Mouse (Mus musculus): ENCODE results near the gene Ap3b1. TPM values are rescaled to one million over a fixed set of nuclear protein-coding genes. Genes with fewer than 3 reads are reported as not detected.

Ap3b1 gene
- polyA plus RNA-seq, 1 experiment: 29.2 TPM

DNA sequence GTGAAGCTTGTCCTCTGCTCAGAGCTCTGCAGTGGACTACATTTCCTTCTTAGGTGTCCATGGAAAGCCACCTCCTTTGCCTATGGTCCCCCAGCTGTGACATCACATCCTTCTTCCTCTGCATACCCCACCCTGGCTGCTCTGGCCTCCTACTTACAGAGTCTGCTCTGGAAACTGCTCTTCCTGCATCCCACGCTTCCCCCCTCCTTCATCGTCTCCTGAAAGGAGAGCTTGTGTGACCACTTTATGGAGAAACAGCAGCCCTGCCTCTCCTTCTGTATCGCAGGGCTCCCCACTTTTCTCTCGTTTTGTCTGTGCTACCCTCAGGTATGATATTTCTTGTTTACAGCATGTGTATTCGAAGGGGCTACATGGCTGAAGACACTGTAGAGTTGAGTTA is 33.5 kb downstream of the Ap3b1 start:
- 81% methylated on average over 5 of the region's 5 CpGs for WGBS
- H3K4me1 ChIP-seq (ENCODE audit: control insufficient read depth, insufficient read depth, low read length): peaks cover 6% of the 10 kb centered on the region; the same call in 1 of the 2 replicates
- no peak for DNase-seq
- no peak for TF ChIP-seq POLR2A (IDR thresholded peaks at IDR 0.05; ENCODE audit: borderline replicate concordance, extremely low read depth, low read depth, low read length)
- TF ChIP-seq CTCF (IDR thresholded peaks at IDR 0.05; ENCODE audit: insufficient read depth, low read length): no peak
- H3K4me3 ChIP-seq (replicated peaks; ENCODE audit: extremely low read depth, low read depth, low read length): no peak overlapping the region

DNA sequence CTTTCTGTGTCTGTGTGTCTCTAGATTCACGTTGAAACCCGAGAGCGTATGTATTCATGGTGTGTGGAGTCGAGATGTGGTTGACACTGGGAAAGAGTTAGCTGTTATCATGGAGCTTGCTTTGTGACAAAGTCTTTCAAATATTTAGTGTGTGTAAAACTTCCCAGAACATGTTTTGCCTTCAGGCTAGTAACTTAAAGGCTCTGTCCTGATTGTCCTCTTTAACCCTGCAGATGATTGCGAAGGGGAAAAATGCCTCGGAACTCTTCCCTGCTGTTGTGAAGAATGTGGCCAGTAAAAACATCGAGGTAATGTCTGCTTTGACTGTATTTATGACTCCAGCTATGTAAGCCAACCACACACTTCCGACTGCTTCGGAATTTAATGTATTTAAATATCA is 35.7 kb downstream of the Ap3b1 start:
- no peak for DNase-seq
- H3K4me1 ChIP-seq (ENCODE audit: control insufficient read depth, insufficient read depth, low read length): peaks cover 1% of the 10 kb centered on the region; the same call in 1 of the 2 replicates
- TF ChIP-seq CTCF (IDR thresholded peaks at IDR 0.05; ENCODE audit: insufficient read depth, low read length) (no peak), POLR2A (IDR thresholded peaks at IDR 0.05; ENCODE audit: borderline replicate concordance, extremely low read depth, low read depth, low read length) (no peak)
- 77% methylated on average over 9 of the region's 9 CpGs for WGBS
- H3K4me3 ChIP-seq (replicated peaks; ENCODE audit: extremely low read depth, low read depth, low read length): no peak overlapping the region

GRCm38 (mm10) chr13:94395763-94396162 is 37.0 kb downstream of the Ap3b1 start:
- Histone ChIP-seq H3K4me1 (ENCODE audit: control insufficient read depth, insufficient read depth, low read length) (no peaks in the 10 kb centered on the region), H3K4me3 (replicated peaks; ENCODE audit: extremely low read depth, low read depth, low read length) (no peak overlapping the region)
- DNase-seq: no peak
- 80% methylated on average over 8 of the region's 8 CpGs for WGBS
- no peak for TF ChIP-seq CTCF (IDR thresholded peaks at IDR 0.05; ENCODE audit: insufficient read depth, low read length)
- TF ChIP-seq POLR2A (IDR thresholded peaks at IDR 0.05; ENCODE audit: borderline replicate concordance, extremely low read depth, low read depth, low read length): no peak

DNA sequence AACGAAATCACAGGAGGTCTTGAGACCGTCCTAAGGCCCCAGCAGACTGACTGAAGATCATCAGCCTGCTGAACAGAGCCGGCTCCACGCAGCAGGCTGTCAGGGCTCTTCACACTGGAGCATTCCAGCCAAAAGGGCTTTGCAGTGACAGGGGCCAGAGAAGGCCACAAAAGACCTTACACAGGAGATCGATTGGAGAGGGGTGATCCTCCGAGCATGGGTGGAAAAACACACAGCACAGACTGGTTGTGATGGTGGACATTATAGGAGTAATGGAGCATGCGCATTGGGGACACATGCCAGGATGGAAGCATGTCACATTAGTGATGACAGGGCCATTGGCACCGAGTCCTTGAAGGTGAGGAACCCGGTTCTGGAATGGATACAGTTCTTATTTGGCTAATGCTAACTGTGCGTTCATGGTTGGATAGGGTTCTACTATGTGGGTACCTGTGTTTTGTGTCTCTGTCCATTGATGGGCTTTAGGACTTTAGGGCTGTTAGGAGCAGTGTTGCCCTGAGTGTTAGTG is 37.7 kb downstream of the Ap3b1 start:
- 89% methylated on average over 10 of the region's 10 CpGs for WGBS
- TF ChIP-seq CTCF (IDR thresholded peaks at IDR 0.05; ENCODE audit: insufficient read depth, low read length) (no peak), POLR2A (IDR thresholded peaks at IDR 0.05; ENCODE audit: borderline replicate concordance, extremely low read depth, low read depth, low read length) (no peak)
- Histone ChIP-seq H3K4me3 (replicated peaks; ENCODE audit: extremely low read depth, low read depth, low read length) (no peak overlapping the region), H3K4me1 (ENCODE audit: control insufficient read depth, insufficient read depth, low read length) (no peaks in the 10 kb centered on the region)
- no peak for DNase-seq

DNA sequence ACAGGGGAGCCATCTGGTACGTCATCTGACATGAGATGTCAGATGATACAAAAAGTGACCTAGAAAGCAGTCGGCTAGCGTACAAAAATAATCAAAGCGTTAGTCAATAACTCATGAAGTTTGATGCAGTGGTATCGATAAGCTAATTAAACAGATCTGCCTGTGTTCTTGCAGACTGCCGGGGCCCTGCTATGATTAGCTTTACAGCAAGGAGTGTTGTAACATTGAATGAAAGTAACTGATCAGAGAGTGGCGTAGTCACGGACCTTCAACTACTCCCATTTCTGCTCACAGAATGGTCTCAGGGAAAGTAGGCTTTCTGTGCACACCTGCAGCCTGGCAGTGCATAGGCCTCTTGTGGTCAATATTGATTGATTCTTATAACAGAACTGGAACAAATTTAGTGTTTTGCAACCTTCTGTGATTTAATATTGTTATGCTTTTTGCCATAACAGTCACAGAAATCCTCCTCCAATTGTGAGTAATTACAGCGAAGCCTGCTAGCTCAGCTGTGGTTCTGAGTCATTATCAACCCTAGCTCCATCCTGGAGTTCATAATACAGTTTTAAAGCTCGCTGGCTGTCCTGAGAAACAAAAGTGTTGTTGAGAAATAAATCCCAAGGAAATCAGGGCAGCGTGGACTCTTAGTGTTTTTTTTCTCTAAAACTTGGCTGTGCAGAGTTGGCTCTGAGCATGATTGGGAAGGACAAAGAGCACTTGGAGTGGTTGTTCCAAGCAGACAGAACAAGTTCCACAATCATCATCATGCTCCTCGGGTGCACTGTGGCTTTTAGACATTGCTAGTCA is 40.0 kb downstream of the Ap3b1 start:
- TF ChIP-seq POLR2A (IDR thresholded peaks at IDR 0.05; ENCODE audit: borderline replicate concordance, extremely low read depth, low read depth, low read length) (no peak), CTCF (IDR thresholded peaks at IDR 0.05; ENCODE audit: insufficient read depth, low read length) (no peak)
- WGBS: 78% methylated on average over 12 of the region's 12 CpGs
- no peaks in the 10 kb centered on the region for H3K4me1 ChIP-seq (ENCODE audit: control insufficient read depth, insufficient read depth, low read length)
- no peak overlapping the region for H3K4me3 ChIP-seq (replicated peaks; ENCODE audit: extremely low read depth, low read depth, low read length)
- no peak for DNase-seq

DNA sequence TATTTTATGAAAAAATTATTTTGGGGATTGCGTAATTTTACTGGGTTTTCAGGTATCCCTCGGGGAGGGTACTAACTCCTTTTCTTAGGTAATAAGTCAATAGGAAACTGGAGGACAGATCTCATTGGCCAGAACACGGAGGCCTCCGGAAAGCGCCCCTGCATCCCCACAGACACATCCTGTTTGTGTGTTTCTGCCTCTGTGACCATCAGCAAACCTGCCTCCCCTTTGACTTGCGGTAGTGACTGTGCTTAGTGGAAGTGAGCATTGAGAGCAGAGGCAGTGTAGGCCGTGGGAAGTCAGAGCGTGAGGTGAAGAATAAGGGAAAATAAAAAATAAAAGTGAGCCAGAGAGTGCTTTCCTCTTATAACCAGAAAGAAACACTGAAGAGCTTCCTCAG is 41.7 kb downstream of the Ap3b1 start:
- Histone ChIP-seq H3K4me3 (replicated peaks; ENCODE audit: extremely low read depth, low read depth, low read length) (no peak overlapping the region), H3K4me1 (ENCODE audit: control insufficient read depth, insufficient read depth, low read length) (no peaks in the 10 kb centered on the region)
- 66% methylated on average over 8 of the region's 8 CpGs for WGBS
- DNase-seq: no peak
- TF ChIP-seq POLR2A (IDR thresholded peaks at IDR 0.05; ENCODE audit: borderline replicate concordance, extremely low read depth, low read depth, low read length) (no peak), CTCF (IDR thresholded peaks at IDR 0.05; ENCODE audit: insufficient read depth, low read length) (no peak)

DNA sequence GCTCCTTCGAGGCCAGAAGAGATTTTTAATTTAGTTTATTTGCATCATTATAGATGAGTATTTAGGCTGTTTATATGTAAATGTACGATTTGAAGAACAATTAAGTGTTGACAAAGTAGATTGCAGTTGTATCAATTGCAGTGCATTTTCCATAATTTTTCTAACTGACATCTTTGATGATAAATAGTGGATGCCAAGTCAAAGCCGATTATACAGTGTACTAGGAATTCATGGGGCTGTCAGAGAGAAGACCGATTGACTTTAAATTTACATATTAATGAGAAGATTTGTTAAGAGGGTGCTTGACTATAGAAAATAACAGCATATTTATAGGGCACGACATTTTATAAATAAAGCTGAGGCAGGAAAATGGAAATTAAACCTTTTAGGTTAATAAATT is 64.8 kb downstream of the Ap3b1 start:
- Histone ChIP-seq H3K4me1 (ENCODE audit: control insufficient read depth, insufficient read depth, low read length) (no peaks in the 10 kb centered on the region), H3K4me3 (replicated peaks; ENCODE audit: extremely low read depth, low read depth, low read length) (no peak overlapping the region)
- WGBS: 83% methylated on average over 5 of the region's 5 CpGs
- TF ChIP-seq CTCF (IDR thresholded peaks at IDR 0.05; ENCODE audit: insufficient read depth, low read length): no peak
- TF ChIP-seq POLR2A (IDR thresholded peaks at IDR 0.05; ENCODE audit: borderline replicate concordance, extremely low read depth, low read depth, low read length): no peak
- no peak for DNase-seq

DNA sequence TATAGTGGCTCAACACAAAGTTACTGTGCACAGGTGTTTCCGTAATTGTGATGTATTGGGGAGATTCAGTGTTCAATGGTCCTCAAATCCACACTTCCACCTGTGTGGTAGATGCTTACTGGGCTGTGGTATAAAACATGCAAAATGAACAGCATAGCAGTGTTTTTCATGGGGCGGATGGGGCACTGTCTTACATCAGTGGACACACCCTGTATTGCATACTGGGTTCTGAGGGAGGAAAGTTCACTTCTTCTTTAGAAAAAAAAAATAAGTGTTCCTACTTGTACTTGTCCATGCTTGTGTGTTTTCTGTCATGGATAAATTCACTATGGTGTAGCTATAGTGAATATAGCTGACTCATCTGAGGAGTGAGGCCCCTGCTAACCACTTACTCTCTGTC is 70.8 kb downstream of the Ap3b1 start:
- no peak for DNase-seq
- 94% methylated on average over 2 of the region's 2 CpGs for WGBS
- Histone ChIP-seq H3K4me1 (ENCODE audit: control insufficient read depth, insufficient read depth, low read length) (no peaks in the 10 kb centered on the region), H3K4me3 (replicated peaks; ENCODE audit: extremely low read depth, low read depth, low read length) (no peak overlapping the region)
- TF ChIP-seq CTCF (IDR thresholded peaks at IDR 0.05; ENCODE audit: insufficient read depth, low read length): no peak
- TF ChIP-seq POLR2A (IDR thresholded peaks at IDR 0.05; ENCODE audit: borderline replicate concordance, extremely low read depth, low read depth, low read length): no peak

DNA sequence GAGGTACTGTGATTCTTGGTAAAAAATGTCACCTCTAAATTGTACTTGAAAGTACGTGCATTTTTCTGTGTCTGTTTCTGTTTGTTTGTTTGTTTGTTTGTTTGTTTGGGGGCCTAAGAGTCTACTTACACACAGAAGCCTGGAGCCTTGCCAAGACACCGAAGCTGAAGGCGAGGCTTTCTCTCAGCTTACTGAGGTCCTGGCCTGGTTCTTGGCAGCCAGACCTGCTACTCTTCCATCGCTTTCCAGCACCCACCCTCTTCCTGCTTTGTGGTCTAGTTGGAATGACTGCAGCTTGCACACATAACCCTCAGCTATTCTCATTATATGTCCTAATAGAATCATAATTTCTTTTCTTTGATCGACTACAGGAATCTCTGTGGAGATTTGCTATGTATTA is 80.6 kb downstream of the Ap3b1 start:
- no peaks in the 10 kb centered on the region for H3K4me1 ChIP-seq (ENCODE audit: control insufficient read depth, insufficient read depth, low read length)
- 36% methylated on average over 5 of the region's 5 CpGs for WGBS
- TF ChIP-seq CTCF (IDR thresholded peaks at IDR 0.05; ENCODE audit: insufficient read depth, low read length) (no peak), POLR2A (IDR thresholded peaks at IDR 0.05; ENCODE audit: borderline replicate concordance, extremely low read depth, low read depth, low read length) (no peak)
- H3K4me3 ChIP-seq (replicated peaks; ENCODE audit: extremely low read depth, low read depth, low read length): no peak overlapping the region
- DNase-seq: no peak

- TF ChIP-seq CTCF (IDR thresholded peaks at IDR 0.05; ENCODE audit: insufficient read depth, low read length) (no peak), POLR2A (IDR thresholded peaks at IDR 0.05; ENCODE audit: borderline replicate concordance, extremely low read depth, low read depth, low read length) (no peak)
- H3K4me3 ChIP-seq (replicated peaks; ENCODE audit: extremely low read depth, low read depth, low read length): no peak overlapping the region
- 56% methylated on average over 4 of the region's 4 CpGs for WGBS
- no peaks in the 10 kb centered on the region for H3K4me1 ChIP-seq (ENCODE audit: control insufficient read depth, insufficient read depth, low read length)
- no peak for DNase-seq
These were observed 82.4 kb downstream of the Ap3b1 start for GRCm38 (mm10) chr13:94441199-94441598.

All from lung, adult 2 months (tissue).